Mouse (Mus musculus): ENCODE data around the gene Tacc3.
A peak's percentile ranks its signal among the peaks of the same experiment; 100 is the strongest.

Tacc3 gene

DNA sequence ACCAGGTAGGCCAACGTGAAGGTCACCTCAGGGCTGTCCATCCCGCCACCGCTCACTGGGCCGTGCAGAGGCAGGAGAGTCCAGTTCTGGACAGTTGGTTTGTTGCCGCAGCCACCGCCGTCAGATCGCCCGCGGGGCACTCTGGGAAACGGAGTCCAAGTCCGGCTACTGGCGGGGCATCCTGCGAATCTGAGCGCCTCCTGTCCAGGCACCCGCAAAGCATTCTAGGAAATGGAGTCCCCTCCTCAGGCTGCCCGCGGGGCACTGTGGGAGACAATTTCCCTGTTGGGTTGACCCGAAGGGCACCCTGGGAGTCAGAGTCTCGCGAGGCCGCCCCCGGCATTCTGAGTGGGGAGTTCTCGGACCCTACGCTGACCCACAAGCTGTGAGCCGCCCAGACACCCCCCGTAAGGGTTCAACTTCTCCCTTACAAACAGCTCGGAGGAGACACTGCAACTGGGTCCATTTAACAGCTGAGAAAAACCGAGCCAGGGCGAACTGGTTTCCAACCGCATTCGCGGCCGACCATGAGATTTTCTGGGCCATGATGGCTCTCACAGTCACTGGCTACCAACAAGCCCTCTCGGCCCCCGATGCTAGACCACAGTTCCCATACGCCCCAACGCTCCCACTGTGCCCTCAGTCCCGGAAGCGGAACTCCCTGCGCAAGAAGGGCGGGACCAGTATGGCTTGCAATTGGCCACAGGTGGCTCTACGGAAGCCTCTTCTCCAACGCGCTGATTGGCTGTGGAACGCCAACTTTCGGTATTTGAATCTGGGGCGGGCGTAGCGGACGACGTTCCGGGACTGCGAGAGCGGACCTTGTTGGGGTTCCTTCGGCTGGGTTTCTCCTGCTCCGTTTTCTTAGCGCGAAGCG, at the start of gene Tacc3, which contains the start of gene Tmem129:
Gene Tacc3 (plus strand): TSS at position 342 of the 877 bp plus-strand sequence.
Gene Tmem129 (minus strand): TSS at position 630 of the 877 bp plus-strand sequence.
- peak; percentile 98 for DNase-seq (ENCODE audit: low read depth)

DNA sequence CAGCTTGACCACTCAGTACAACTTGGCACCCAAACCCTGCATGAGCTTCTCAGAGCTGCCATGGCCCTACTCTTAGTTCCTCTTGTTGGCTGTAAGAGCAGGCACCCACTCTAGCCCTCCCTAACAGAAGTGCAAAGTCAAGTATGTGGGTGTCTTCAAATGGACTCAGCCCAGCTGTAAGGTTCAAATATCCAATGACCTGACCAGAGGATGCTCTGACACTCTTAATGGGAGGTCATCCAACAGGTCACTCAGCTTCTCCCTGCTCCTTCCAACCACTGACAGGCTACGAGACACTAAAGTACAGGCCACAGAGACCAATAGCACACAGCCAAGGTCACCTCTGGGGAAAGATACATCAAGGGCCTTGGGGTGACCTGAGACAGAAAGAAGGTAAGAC, 48.7 kb upstream of the Tacc3 start:
- no peak for DNase-seq (ENCODE audit: low read depth)

GRCm38 (mm10) chr5:33611795-33612194, 46.1 kb upstream of the Tacc3 start:
- no peak for DNase-seq (ENCODE audit: low read depth)

GRCm38 (mm10) chr5:33614391-33614790, 43.5 kb upstream of the Tacc3 start:
- peak; percentile 89 for DNase-seq (ENCODE audit: low read depth)

DNA sequence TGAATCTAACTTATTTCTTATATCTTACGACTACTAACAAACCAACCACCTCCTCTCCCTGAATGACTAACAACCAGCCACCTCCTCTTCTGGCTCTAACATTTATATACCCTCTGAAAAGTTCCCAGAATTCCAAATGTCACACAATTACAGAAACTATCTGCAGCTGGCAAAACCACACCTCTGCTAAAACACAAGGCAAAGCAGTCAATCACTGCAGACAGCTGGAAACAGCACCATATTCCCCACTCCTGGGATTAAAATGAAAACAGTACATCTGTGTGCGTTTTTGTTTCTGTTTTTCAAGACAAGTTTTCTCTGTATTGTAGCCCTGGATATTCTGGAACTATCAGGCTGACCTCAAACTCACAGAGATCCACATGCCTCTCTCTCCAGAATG, 35.3 kb upstream of the Tacc3 start:
- peak; percentile 63 for DNase-seq (ENCODE audit: low read depth)

GRCm38 (mm10) chr5:33623766-33624165, 34.2 kb upstream of the Tacc3 start:
- DNase-seq (ENCODE audit: low read depth) = no peak

GRCm38 (mm10) chr5:33627968-33628367, 30.0 kb upstream of the Tacc3 start:
- peak; percentile 75 for DNase-seq (ENCODE audit: low read depth)

DNA sequence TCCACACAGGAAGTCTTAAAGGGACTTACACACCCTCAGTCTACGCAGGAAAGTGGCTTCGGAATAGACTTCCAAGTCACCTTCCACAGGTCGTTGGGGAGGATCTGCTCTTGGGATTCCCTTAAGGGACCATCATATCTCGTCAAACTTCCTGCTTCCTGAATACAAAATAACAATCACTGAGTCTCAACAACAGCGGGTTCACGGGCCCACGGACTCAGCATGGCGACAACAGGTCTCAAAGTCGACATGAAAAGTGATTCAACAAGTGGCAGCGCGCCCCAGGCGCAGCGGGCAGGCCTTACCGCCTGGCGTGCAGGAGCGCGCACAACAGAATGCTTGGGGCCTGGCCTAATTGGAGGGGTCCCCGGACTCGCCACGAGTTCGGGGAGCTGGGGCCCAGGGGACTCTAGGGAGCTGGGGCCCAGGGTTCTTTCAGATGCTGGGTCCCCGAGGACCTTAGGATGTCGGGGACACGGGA, 29.1 kb upstream of the Tacc3 start:
- DNase-seq (ENCODE audit: low read depth) = peak; percentile 73

DNA sequence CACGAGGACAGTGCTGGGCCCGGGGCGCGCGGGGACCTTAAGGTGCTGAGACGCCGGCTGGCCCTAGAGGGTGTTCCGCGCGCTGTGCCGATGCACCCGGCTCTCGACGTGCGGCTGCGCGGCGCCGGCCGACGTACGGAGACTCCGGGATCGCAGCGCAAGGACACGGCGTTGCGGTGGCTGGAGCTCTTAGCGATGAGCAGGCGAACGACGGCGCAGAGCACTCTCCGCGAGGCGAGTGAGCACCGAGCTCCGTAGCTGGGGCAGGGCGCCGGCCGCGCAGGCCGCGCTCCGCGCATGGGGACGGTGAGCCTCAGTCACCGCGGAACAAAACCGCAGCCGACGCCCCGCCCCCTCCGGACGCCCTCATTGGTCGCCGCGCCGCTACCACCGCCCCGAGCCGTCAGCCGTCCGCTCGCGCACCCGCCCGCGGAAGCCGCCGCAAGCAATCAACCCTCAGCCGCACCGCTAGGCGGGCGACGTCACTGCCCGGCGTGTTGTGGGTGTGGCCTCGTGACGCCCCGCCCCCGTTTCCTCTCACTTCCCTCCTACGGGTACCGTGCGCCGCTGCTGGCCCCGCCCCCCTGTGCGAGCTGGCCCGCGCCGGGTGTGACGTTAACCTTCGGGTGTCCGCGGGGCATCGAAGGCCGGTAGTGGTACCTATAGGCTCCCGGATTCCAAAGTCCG, 28.5 kb upstream of the Tacc3 start, which contains the start of the genes Fam53a and Gm9903:
Gene Fam53a (minus strand): TSS at position 335 of the 687 bp plus-strand sequence.
Gene Gm9903 (plus strand): TSS at position 625 of the 687 bp plus-strand sequence.
- peak; percentile 99 for DNase-seq (ENCODE audit: low read depth)

DNA sequence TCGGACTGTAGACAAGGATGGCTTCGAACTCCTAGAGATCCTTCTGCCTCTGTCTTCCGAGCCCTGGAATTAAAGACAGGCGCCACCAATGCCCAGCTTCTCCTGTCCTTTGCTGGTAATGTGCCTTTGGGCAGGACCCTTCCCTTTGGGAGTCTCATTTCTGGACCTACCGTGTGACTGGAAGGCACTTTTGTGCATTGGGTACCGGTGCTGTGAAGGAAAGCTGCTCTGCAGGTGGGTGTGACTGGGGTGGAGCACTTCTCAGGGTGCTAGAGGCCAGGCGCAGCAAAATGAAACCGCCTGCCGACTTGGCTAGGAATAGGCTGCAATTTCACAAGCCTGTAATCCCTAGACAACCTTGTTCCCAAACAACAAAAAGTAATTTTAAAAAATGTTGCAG, 27.9 kb upstream of the Tacc3 start:
- peak; percentile 65 for DNase-seq (ENCODE audit: low read depth)

- DNase-seq (ENCODE audit: low read depth) = peak; percentile 42
Measured at GRCm38 (mm10) chr5:33630615-33631014, 27.3 kb upstream of the Tacc3 start.

GRCm38 (mm10) chr5:33632526-33632925, 25.4 kb upstream of the Tacc3 start:
- DNase-seq (ENCODE audit: low read depth) = no peak

GRCm38 (mm10) chr5:33635361-33635760, 22.6 kb upstream of the Tacc3 start:
- DNase-seq (ENCODE audit: low read depth) = no peak

- no peak for DNase-seq (ENCODE audit: low read depth)
Measured at GRCm38 (mm10) chr5:33637606-33638350, 20.1 kb upstream of the Tacc3 start.

GRCm38 (mm10) chr5:33638826-33639225, 19.1 kb upstream of the Tacc3 start:
- no peak for DNase-seq (ENCODE audit: low read depth)

DNA sequence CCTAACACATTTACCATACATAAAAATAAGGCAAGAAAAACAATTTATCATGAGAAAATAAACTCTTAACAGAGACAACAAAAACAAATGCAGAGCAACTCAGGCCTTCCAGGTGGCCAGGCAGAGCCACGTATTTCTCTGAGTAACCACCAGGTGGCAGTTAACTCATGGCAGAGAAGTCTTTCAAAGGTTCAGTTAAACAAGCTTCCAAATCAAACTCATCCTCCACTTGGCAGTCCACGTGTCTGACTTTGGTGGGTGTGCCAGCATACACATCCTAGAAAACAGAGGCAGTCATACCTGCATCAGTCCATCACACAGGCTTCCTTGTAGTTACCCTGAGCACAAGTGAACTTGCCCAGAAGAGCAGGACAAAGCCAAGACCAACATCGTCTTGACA, 17.3 kb upstream of the Tacc3 start:
- peak; percentile 70 for DNase-seq (ENCODE audit: low read depth)

DNA sequence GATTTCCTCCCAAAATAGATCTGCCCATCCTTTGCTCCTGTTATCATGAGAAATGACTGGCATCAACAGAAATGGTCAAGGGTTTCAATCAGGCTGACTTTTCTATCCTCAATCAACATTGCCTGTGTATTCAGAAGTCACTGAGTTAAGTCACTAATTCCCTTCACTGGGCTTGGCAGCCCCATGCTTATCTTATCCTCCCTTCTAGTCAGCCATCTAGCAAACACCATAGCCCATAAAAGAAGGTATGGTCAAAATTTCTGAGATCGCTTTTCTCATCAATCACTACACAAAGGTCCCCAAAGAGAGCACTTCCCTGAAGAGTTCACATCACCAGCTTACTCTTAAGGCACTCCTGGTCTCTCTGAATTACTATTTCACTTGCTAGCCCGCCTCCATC, 6.9 kb upstream of the Tacc3 start:
- DNase-seq (ENCODE audit: low read depth) = no peak

- DNase-seq (ENCODE audit: low read depth) = peak; percentile 56
Measured at GRCm38 (mm10) chr5:33651541-33651920, 6.4 kb upstream of the Tacc3 start.

DNA sequence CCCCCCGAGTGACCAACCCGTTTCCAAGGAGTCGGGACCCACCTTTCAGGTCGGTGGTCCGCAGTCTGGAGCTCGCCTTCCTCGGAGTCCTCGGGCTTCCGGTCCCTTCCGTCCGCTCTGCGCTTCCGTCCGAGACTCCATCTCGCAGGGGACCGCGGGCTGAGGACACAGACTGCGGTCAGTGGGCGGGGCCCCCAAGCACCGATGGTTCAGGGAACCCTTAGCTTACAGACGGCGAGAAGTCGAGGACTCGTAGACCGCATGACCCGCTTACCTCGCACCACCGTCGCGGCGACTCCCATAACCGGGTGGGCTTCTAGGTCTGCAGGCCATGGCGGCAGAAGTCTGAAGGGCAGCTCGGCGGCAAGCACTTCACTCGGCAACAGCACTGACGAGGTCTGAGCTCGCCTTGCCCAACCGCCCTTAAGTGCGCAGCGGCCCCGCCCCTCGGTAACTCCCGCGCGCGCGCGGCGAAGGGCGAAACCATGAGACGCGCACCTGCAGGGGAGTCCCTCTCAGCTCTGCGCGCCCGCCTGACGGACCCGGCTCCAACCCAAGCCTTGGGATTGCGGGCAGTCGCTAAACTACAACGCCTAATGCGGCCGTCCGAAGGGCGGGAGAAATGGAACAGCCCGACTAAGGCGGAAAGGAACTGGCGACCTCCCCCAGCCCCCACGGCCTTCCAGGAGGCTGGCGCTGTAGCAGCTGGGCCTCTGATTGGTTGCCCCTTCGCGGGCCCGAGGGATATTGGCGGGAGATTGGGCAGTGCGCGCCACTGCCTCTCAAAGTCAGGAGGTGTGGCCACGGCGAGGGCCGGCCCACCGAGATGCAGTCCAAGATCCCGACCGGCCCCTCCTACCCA, 5.8 kb upstream of the Tacc3 start, which contains the start of gene Slbp:
Gene Slbp (minus strand): TSS at position 654 of the 862 bp plus-strand sequence.
- DNase-seq (ENCODE audit: low read depth) = peak; percentile 98

DNA sequence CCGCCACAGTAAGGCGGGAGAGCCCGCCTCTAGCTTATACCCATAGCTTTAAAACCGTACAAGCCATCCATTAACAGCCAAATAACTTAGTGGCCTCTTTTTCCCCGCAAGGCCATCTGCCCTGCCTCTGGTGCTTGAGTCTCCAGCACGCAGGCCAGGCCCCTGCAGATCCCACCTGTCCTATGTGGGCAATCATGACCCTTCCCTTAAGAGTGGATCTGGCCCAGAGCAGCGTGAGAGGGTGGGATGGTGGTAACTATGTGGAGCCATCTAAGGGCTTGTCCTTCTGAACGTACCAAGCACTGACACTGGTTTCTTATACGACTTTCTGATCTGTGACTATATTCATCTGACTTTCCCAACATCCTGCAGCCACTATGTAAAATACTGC, 5.2 kb upstream of the Tacc3 start:
- no peak for DNase-seq (ENCODE audit: low read depth)

GRCm38 (mm10) chr5:33654424-33654823, 3.5 kb upstream of the Tacc3 start:
- no peak for DNase-seq (ENCODE audit: low read depth)

All from NIH3T3 (cell line).